Mouse (Mus musculus): ENCODE results near the gene Stard3nl. TPM values are rescaled to one million over a fixed set of nuclear protein-coding genes. Genes with fewer than 3 reads are reported as not detected.

Gene Stard3nl
- total and polyA plus RNA-seq, 3 experiments = 25.2 to 35.3 (median 30.5) TPM

DNA sequence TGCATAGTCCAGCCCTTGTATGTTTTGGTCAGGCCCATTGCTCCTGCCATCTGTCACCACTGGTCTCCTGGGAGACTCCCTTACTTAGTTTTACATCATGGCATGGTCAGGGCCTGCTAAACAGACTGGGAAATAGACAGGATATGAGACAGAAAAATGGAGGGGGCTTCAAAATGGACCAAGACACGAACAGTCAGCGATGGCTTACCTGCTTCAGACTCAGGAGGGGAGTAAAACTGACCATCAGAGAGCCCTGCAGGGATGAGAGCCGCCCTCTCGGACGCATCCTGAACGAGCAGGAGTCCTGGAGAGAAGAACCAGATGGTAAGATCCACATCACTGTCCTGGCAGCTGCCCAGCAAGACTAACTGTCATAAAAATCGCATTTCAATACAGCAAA lies 28.1 kb downstream of the Stard3nl start:
- dilution Hi-C loops (cut with MboI; ENCODE audit: extremely low pct_ligation_motif_present, extremely low pct_unique_long_range_greater_than_20kb, low sequenced_read_pairs) = no loop called here
- Histone ChIP-seq H3K4me2 (ENCODE audit: insufficient read depth, low read depth, poor library complexity, severe bottlenecking) (no peak overlapping the region), H3K36me3 (replicated peaks in 1 of 2; ENCODE audit: control insufficient read depth in 1 of 2, insufficient read depth in 1 of 2, low read length in 1 of 2) (peaks cover 26 to 76% of the 10 kb centered on the region in 2 experiments)

DNA sequence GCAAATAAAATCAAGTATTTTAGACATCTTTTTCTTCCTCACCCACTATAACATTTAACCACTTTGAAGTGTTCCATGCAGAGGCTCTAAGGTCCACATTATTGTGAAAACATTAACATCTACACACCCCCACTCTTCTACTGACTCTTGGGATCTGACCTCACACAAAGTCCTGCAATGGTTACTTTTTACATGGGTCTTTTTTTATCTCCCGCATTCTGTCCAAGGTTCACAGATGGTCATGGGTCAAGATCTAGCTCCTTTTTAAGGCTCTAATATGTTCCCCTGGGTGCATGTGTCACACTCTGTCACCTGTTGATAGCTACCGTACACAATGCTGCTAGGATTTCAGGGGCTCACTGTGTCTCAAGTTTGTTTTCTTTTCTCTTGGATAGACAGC lies 28.7 kb downstream of the Stard3nl start:
- no peak overlapping the region for H3K27ac ChIP-seq (ENCODE audit: insufficient read depth, low read depth)
- dilution Hi-C loops (cut with MboI; ENCODE audit: extremely low pct_ligation_motif_present, extremely low pct_unique_long_range_greater_than_20kb, low sequenced_read_pairs) (no loop called here), in situ Hi-C loops (cut with MboI; ENCODE audit: low pct_ligation_motif_present, low pct_unique_long_range_greater_than_20kb, low sequenced_read_pairs) (loop anchor here (10.0 kb wide), 1 partner anchor 268 kb away; no protein-coding TSS in a partner anchor)
- no peak for DNase-seq (ENCODE audit: extremely low read depth)
- H3K79me2 ChIP-seq (replicated peaks; ENCODE audit: control insufficient read depth, extremely low read depth, insufficient read depth, poor library complexity, severe bottlenecking) = no peaks in the 10 kb centered on the region
- H3K4me2 ChIP-seq (ENCODE audit: insufficient read depth, low read depth, poor library complexity, severe bottlenecking) = no peak overlapping the region
- no peaks in the 10 kb centered on the region for H3K9me3 ChIP-seq (replicated peaks; ENCODE audit: low read length)
- no peaks in the 10 kb centered on the region for H3K4me1 ChIP-seq (ENCODE audit: control insufficient read depth in 1 of 2, insufficient read depth in 2 of 2)
- TF ChIP-seq POLR2AphosphoS2 (IDR thresholded peaks at IDR 0.05; ENCODE audit: low read depth, low read length) (no peak), POLR2A (IDR thresholded peaks at IDR 0.05; ENCODE audit: low read depth, low read length) (no peak), CHD2 (IDR thresholded peaks at IDR 0.05; ENCODE audit: low read length) (no peak), NRF1 (IDR thresholded peaks at IDR 0.05; ENCODE audit: low read depth, low read length) (no peak), RCOR1 (conservative IDR thresholded peaks at IDR 0.05; ENCODE audit: low read depth, low read length) (no peak), UBTF (IDR thresholded peaks at IDR 0.05; ENCODE audit: low read depth, low read length) (no peak), USF1 (IDR thresholded peaks at IDR 0.05; ENCODE audit: low read depth, low read length) (no peak), GABPA (IDR thresholded peaks at IDR 0.05; ENCODE audit: insufficient replicate concordance, low read depth, low read length) (no peak), ELF1 (IDR thresholded peaks at IDR 0.05; ENCODE audit: low read depth, low read length) (no peak), MXI1 (IDR thresholded peaks at IDR 0.05; ENCODE audit: low read depth, low read length) (no peak), ZKSCAN1 (IDR thresholded peaks at IDR 0.05; ENCODE audit: borderline replicate concordance, low read depth, low read length) (no peak), HCFC1 (IDR thresholded peaks at IDR 0.05; ENCODE audit: low read depth, low read length) (no peak), USF2 (conservative IDR thresholded peaks at IDR 0.05; ENCODE audit: low read depth, low read length) (no peak)
- no peaks in the 10 kb centered on the region for H3K27me3 ChIP-seq (replicated peaks)
- H3K36me3 ChIP-seq (replicated peaks in 1 of 2; ENCODE audit: control insufficient read depth in 1 of 2, insufficient read depth in 1 of 2, low read length in 1 of 2) = peaks cover 24 to 73% of the 10 kb centered on the region in 2 experiments
- no peak overlapping the region for H3K9ac ChIP-seq (ENCODE audit: insufficient read depth, low read depth)
- H3K4me3 ChIP-seq (replicated peaks in 1 of 3; ENCODE audit: low read depth in 2 of 3, low read length in 2 of 3, poor library complexity in 1 of 3) = no peak overlapping the region

More for the DNA sequence above, 28.1 kb downstream of the Stard3nl start:
- no peak for TF ChIP-seq PAX5 (IDR thresholded peaks at IDR 0.05; ENCODE audit: low read length)
- no peak overlapping the region for H3K27ac ChIP-seq (ENCODE audit: insufficient read depth, low read depth)
- H3K79me2 ChIP-seq (replicated peaks; ENCODE audit: control insufficient read depth, extremely low read depth, insufficient read depth, poor library complexity, severe bottlenecking) = no peaks in the 10 kb centered on the region
- no peaks in the 10 kb centered on the region for H3K4me1 ChIP-seq (ENCODE audit: control insufficient read depth in 1 of 2, insufficient read depth in 2 of 2)
- H3K27me3 ChIP-seq (replicated peaks) = no peaks in the 10 kb centered on the region
- no peak overlapping the region for H3K9ac ChIP-seq (ENCODE audit: insufficient read depth, low read depth)
- no peak for DNase-seq (ENCODE audit: extremely low read depth)
- no peak overlapping the region for H3K4me3 ChIP-seq (replicated peaks in 1 of 3; ENCODE audit: low read depth in 2 of 3, low read length in 2 of 3, poor library complexity in 1 of 3)
- in situ Hi-C loops (cut with MboI; ENCODE audit: low pct_ligation_motif_present, low pct_unique_long_range_greater_than_20kb, low sequenced_read_pairs) = loop anchor here (10.0 kb wide), 1 partner anchor 267 kb away; no protein-coding TSS in a partner anchor
- no peaks in the 10 kb centered on the region for H3K9me3 ChIP-seq (replicated peaks; ENCODE audit: low read length)

- no peaks in the 10 kb centered on the region for H3K9me3 ChIP-seq (replicated peaks; ENCODE audit: low read length)
- H3K27me3 ChIP-seq (replicated peaks) = no peaks in the 10 kb centered on the region
- in situ Hi-C loops (cut with MboI; ENCODE audit: low pct_ligation_motif_present, low pct_unique_long_range_greater_than_20kb, low sequenced_read_pairs) = loop anchor here (10.0 kb wide), 1 partner anchor 269 kb away; no protein-coding TSS in a partner anchor
- H3K9ac ChIP-seq (ENCODE audit: insufficient read depth, low read depth) = no peak overlapping the region
- dilution Hi-C loops (cut with MboI; ENCODE audit: extremely low pct_ligation_motif_present, extremely low pct_unique_long_range_greater_than_20kb, low sequenced_read_pairs) = no loop called here
- no peak overlapping the region for H3K4me2 ChIP-seq (ENCODE audit: insufficient read depth, low read depth, poor library complexity, severe bottlenecking)
- no peak overlapping the region for H3K27ac ChIP-seq (ENCODE audit: insufficient read depth, low read depth)
- no peaks in the 10 kb centered on the region for H3K4me1 ChIP-seq (ENCODE audit: control insufficient read depth in 1 of 2, insufficient read depth in 2 of 2)
- peak; percentile 76 for DNase-seq (ENCODE audit: extremely low read depth)
- no peak overlapping the region for H3K4me3 ChIP-seq (replicated peaks in 1 of 3; ENCODE audit: low read depth in 2 of 3, low read length in 2 of 3, poor library complexity in 1 of 3)
- peaks cover 23 to 68% of the 10 kb centered on the region in 2 experiments for H3K36me3 ChIP-seq (replicated peaks in 1 of 2; ENCODE audit: control insufficient read depth in 1 of 2, insufficient read depth in 1 of 2, low read length in 1 of 2)
- peak; percentile 80 for TF ChIP-seq RAD21 (IDR thresholded peaks at IDR 0.05; ENCODE audit: low read depth, low read length)
- no peak for TF ChIP-seq GABPA (IDR thresholded peaks at IDR 0.05; ENCODE audit: insufficient replicate concordance, low read depth, low read length)
- TF ChIP-seq MYC (IDR thresholded peaks at IDR 0.05; ENCODE audit: low read depth, low read length) = no peak
- TF ChIP-seq USF1 (IDR thresholded peaks at IDR 0.05; ENCODE audit: low read depth, low read length) = no peak
- no peak for TF ChIP-seq CHD1 (IDR thresholded peaks at IDR 0.05; ENCODE audit: low read depth, low read length)
- TF ChIP-seq SMC3 (IDR thresholded peaks at IDR 0.05; ENCODE audit: low read depth, low read length) = peak; percentile 83
- peak; percentile 84 to 85 for TF ChIP-seq CTCF (conservative IDR thresholded peaks at IDR 0.05 in 1 of 2, IDR thresholded peaks at IDR 0.05 in 1 of 2; ENCODE audit: low read depth in 2 of 2, low read length in 2 of 2)
- TF ChIP-seq ZC3H11A (IDR thresholded peaks at IDR 0.05; ENCODE audit: low read depth, low read length) = peak; percentile 48; the same call in 1 of the 2 replicates
- no peak for TF ChIP-seq IRF4 (IDR thresholded peaks at IDR 0.05; ENCODE audit: low read depth, low read length)
- no peak for TF ChIP-seq ELF1 (IDR thresholded peaks at IDR 0.05; ENCODE audit: low read depth, low read length)
- H3K79me2 ChIP-seq (replicated peaks; ENCODE audit: control insufficient read depth, extremely low read depth, insufficient read depth, poor library complexity, severe bottlenecking) = no peaks in the 10 kb centered on the region
Observed at GRCm38 (mm10) chr13:19365596-19365995, 30.0 kb downstream of the Stard3nl start.
